Mouse (Mus musculus) intestine, embryonic 14.5 days (tissue): ENCODE measurements around the gene Nudt2. TPM values are rescaled to one million over a fixed set of nuclear protein-coding genes. Genes with fewer than 3 reads are reported as not detected.

Experiments used
- ATAC-seq: fragments of 200-750 bp; cut with Nextera tagmentation; replicated peaks from 2 replicates; pipeline ENCODE4 v1.8.0; 2017; ENCODE audit warnings: low read depth, moderate number of reproducible peaks, moderate TSS enrichment, moderate library complexity; ENCODE audit not compliant: low FRiP score, low TSS enrichment
- DNase-seq: peaks from one replicate; pipeline ENCODE4 v3.0.0-alpha.2; 2018; ENCODE audit warnings: low spot score
- H3K27ac ChIP-seq: fragments of 300-500 bp; sonication (generic); 2 replicates; pipeline ENCODE4 v1.5.1; 2014; ENCODE audit warnings: low read depth, mild to moderate bottlenecking, control low read depth
- H3K27me3 ChIP-seq: fragments of 300-500 bp; sonication (generic); replicated peaks from 2 replicates; pipeline ENCODE4 v1.6.1; 2014; ENCODE audit warnings: low read length, control low read depth; ENCODE audit not compliant: control insufficient read depth, insufficient read depth
- H3K36me3 ChIP-seq: fragments of 300-500 bp; sonication (generic); 2 replicates; pipeline ENCODE4 v1.6.1; 2014; ENCODE audit warnings: low read length, control low read depth; ENCODE audit not compliant: control insufficient read depth, insufficient read depth
- H3K4me1 ChIP-seq: fragments of 300-500 bp; sonication (generic); replicated peaks from 2 replicates; pipeline ENCODE4 v1.6.1; 2014; ENCODE audit warnings: low read length, control low read depth, mixed read lengths; ENCODE audit not compliant: control insufficient read depth, insufficient read depth
- H3K4me2 ChIP-seq: fragments of 300-500 bp; sonication (generic); 2 replicates; pipeline ENCODE4 v1.6.1; 2014; ENCODE audit warnings: low read length
- H3K4me3 ChIP-seq: fragments of 300-500 bp; sonication (generic); 2 replicates; pipeline ENCODE4 v1.5.1; 2014; ENCODE audit warnings: low read depth, low read length, control low read depth, mixed read lengths
- H3K9ac ChIP-seq: fragments of 300-500 bp; sonication (generic); 2 replicates; pipeline ENCODE4 v1.6.1; 2014; ENCODE audit warnings: mild to moderate bottlenecking, low read length
- H3K9me3 ChIP-seq: fragments of 300-500 bp; sonication (generic); 2 replicates; pipeline ENCODE4 v1.6.1; 2016; ENCODE audit warnings: low read length, control low read depth; ENCODE audit not compliant: control insufficient read depth
- WGBS: fragments of 180-500 bp; shearing (Covaris S2); extraction: QIAGEN DNeasy Blood & Tissue Kit; methylation state at CpG from one replicate; pipeline ENCODE4 v1.1.7; 2014; 5-methylcytosine and 5-hydroxymethylcytosine counted together
- polyA plus RNA-seq: library from polyadenylated mRNA; unstranded; fragments of >200 nt; fragmentation: Nextera tagmentation; extraction: Ambion mirVana; gene quantifications from 2 replicates; pipeline ENCODE4 v1.2.1, GENCODE M21; 2014

Nudt2 gene
- polyA plus RNA-seq, 1 experiment from 2014 or later: 58.7 TPM

- no peaks in the 10 kb centered on the region for H3K36me3 ChIP-seq
- DNase-seq (no peak), ATAC-seq (no peak)
- H3K9ac ChIP-seq: no peak overlapping the region
- H3K27me3 ChIP-seq: no peaks in the 10 kb centered on the region
- no peak overlapping the region for H3K4me3 ChIP-seq
- H3K4me1 ChIP-seq: peaks cover 11% of the 10 kb centered on the region
- no peak overlapping the region for H3K4me2 ChIP-seq
- H3K27ac ChIP-seq: peak overlapping the region; percentile 2; the same call in 1 of the 2 replicates
- 83% methylated on average over 8 of the region's 8 CpGs for WGBS
- H3K9me3 ChIP-seq: no peaks in the 10 kb centered on the region
These were observed 15.3 kb downstream of the Nudt2 start for GRCm38 (mm10) chr4:41480254-41480653.

GRCm38 (mm10) chr4:41481601-41482017 is 16.7 kb downstream of the Nudt2 start:
- peak; percentile 63 for DNase-seq
- Histone ChIP-seq H3K4me1 (peaks cover 11% of the 10 kb centered on the region), H3K27ac (no peak overlapping the region; the same call in 1 of the 2 replicates), H3K27me3 (no peaks in the 10 kb centered on the region), H3K4me3 (no peak overlapping the region), H3K4me2 (no peak overlapping the region), H3K9me3 (no peaks in the 10 kb centered on the region), H3K36me3 (no peaks in the 10 kb centered on the region), H3K9ac (no peak overlapping the region)
- 36% methylated on average over 6 of the region's 6 CpGs for whole genome bisulfite sequencing
- ATAC-seq: peak; percentile 58; the same call in 1 of the 2 replicates

- Histone ChIP-seq H3K27ac (no peak overlapping the region), H3K36me3 (no peaks in the 10 kb centered on the region)
- WGBS: 84% methylated on average over 7 of the region's 7 CpGs
These were observed 28.0 kb downstream of the Nudt2 start for GRCm38 (mm10) chr4:41492951-41493350.

DNA sequence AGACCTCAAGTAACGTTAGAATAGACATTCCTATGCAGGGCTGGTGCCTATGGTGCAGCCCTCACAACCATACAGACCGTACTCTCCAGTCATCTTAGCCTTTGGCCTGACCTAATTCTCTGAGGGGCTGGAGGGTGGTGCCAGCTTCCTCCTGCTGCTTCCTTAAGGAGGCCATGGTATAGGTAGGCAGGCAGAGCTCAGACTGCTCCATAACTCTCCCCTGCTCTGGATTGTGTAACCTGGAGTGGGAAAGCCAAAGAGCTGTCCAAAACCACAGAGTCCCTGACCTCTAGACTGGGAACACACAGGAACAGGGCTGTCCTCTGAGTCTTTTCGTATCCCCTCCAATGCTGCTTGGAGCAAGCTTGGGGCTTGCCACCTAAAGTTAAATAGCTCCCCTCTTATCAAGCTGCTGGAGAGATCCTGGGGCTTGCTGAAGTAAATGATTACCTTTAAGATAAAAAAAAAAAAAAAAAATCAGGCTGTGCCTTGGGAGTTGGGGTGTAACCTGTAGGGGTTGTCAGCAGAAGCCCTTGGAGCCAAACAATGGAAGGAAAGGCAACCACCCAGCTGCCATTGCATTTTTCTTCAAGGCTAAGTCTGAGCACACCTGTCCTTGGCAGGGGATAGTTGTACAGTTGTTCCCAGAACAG is 28.6 kb downstream of the Nudt2 start:
- Histone ChIP-seq H3K36me3 (no peaks in the 10 kb centered on the region), H3K4me1 (peaks cover 11% of the 10 kb centered on the region; the same call in 1 of the 2 replicates), H3K9ac (no peak overlapping the region), H3K4me2 (no peak overlapping the region), H3K27me3 (peaks cover 25% of the 10 kb centered on the region), H3K9me3 (no peaks in the 10 kb centered on the region), H3K4me3 (no peak overlapping the region), H3K27ac (no peak overlapping the region)
- 52% methylated on average over 3 of the region's 3 CpGs for WGBS
- DNase-seq: peak; percentile 54
- ATAC-seq: 0 out of 2 replicates have a peak, but pooled peaks have one; percentile 16

More at GRCm38 (mm10) chr4:41492951-41493350, 28.0 kb downstream of the Nudt2 start:
- no peak overlapping the region for H3K4me3 ChIP-seq
- peaks cover 7% of the 10 kb centered on the region; the same call in 1 of the 2 replicates for H3K4me1 ChIP-seq
- peaks cover 19% of the 10 kb centered on the region for H3K27me3 ChIP-seq
- H3K4me2 ChIP-seq: no peak overlapping the region
- ATAC-seq: no peak
- DNase-seq: no peak
- H3K9ac ChIP-seq: no peak overlapping the region
- H3K9me3 ChIP-seq: no peaks in the 10 kb centered on the region

DNA sequence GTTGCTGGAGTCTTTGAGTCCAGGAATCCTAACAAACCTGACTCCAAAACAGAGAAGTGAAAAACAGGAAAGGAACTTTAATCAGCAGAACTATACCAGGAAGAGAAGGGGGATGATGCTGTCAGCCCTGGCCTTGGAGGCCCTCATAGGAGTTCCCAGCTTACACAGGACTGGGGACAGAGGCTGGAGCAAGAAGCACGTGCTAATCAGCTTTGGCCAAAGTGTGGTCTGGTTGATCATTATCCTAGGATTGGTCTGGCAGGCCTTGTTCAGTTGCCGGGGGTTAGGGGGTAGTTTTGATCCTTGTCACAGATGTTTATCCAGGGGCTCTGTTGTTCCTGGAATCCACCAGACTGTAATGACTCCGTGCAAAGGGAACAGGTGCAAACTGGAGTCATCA is 29.4 kb downstream of the Nudt2 start:
- no peak overlapping the region for H3K4me3 ChIP-seq
- no peak overlapping the region for H3K9ac ChIP-seq
- H3K4me2 ChIP-seq: no peak overlapping the region
- H3K27ac ChIP-seq: no peak overlapping the region
- H3K4me1 ChIP-seq: peaks cover 11% of the 10 kb centered on the region; the same call in 1 of the 2 replicates
- H3K36me3 ChIP-seq: no peaks in the 10 kb centered on the region
- ATAC-seq (no peak), DNase-seq (no peak)
- WGBS: 32% methylated on average over 3 of the region's 3 CpGs
- peaks cover 33% of the 10 kb centered on the region for H3K27me3 ChIP-seq
- H3K9me3 ChIP-seq: no peaks in the 10 kb centered on the region

DNA sequence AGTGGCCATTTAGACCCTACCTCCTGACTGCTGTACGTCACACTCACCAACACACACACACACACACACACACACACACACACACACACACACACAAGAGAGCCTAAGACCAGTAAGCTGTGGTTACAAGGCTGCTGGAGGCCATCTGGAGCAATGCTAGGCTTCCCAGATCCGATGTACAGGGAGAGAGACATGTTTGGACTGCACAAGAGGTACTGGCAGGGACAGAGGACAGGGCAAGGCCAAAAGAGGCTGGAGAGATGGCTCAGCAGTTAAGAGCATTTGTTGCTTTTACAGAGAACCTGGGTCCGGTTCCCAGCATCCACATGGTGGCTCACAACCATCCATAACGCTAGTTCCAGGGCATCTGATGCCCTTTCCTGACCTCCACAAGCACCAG is 30.1 kb downstream of the Nudt2 start:
- Histone ChIP-seq H3K36me3 (no peaks in the 10 kb centered on the region), H3K4me3 (no peak overlapping the region), H3K4me1 (peaks cover 11% of the 10 kb centered on the region; the same call in 1 of the 2 replicates), H3K27me3 (peaks cover 40% of the 10 kb centered on the region), H3K4me2 (no peak overlapping the region), H3K9ac (no peak overlapping the region), H3K9me3 (no peaks in the 10 kb centered on the region), H3K27ac (no peak overlapping the region)
- 84% methylated on average over 4 of the region's 4 CpGs for WGBS
- ATAC-seq (no peak), DNase-seq (no peak)

GRCm38 (mm10) chr4:41495850-41496249 is 30.9 kb downstream of the Nudt2 start:
- 86% methylated on average over 11 of the region's 11 CpGs for WGBS
- no peak overlapping the region for H3K27ac ChIP-seq
- no peak overlapping the region for H3K9ac ChIP-seq
- no peak for ATAC-seq
- H3K9me3 ChIP-seq: no peaks in the 10 kb centered on the region
- DNase-seq: no peak
- no peak overlapping the region for H3K4me3 ChIP-seq
- H3K36me3 ChIP-seq: no peaks in the 10 kb centered on the region
- H3K4me1 ChIP-seq: peaks cover 11% of the 10 kb centered on the region; the same call in 1 of the 2 replicates
- no peak overlapping the region for H3K4me2 ChIP-seq
- H3K27me3 ChIP-seq: peaks cover 48% of the 10 kb centered on the region

- H3K9me3 ChIP-seq: no peaks in the 10 kb centered on the region
- WGBS: 63% methylated on average over 5 of the region's 5 CpGs
- H3K36me3 ChIP-seq: no peaks in the 10 kb centered on the region
- no peak overlapping the region for H3K9ac ChIP-seq
- no peak for DNase-seq
- peak overlapping the region; percentile 61; the same call in 1 of the 2 replicates for H3K4me2 ChIP-seq
- no peak overlapping the region for H3K27ac ChIP-seq
- peaks cover 59% of the 10 kb centered on the region for H3K27me3 ChIP-seq
- no peak overlapping the region for H3K4me3 ChIP-seq
- peaks cover 11% of the 10 kb centered on the region; the same call in 1 of the 2 replicates for H3K4me1 ChIP-seq
- no peak for ATAC-seq
These were observed 32.1 kb downstream of the Nudt2 start for GRCm38 (mm10) chr4:41497046-41497445.

GRCm38 (mm10) chr4:41497579-41497978 is 32.6 kb downstream of the Nudt2 start:
- DNase-seq (no peak), ATAC-seq (0 out of 2 replicates have a peak, but pooled peaks have one; percentile 16)
- 3% methylated on average over 34 of the region's 34 CpGs for WGBS

More at GRCm38 (mm10) chr4:41497579-41497978, 32.6 kb downstream of the Nudt2 start:
- Histone ChIP-seq H3K4me2 (peak overlapping the region; percentile 61), H3K27me3 (peaks cover 59% of the 10 kb centered on the region), H3K4me3 (peak overlapping the region; percentile 31), H3K9me3 (no peaks in the 10 kb centered on the region), H3K27ac (no peak overlapping the region), H3K4me1 (peaks cover 16% of the 10 kb centered on the region; the same call in 1 of the 2 replicates), H3K9ac (no peak overlapping the region), H3K36me3 (no peaks in the 10 kb centered on the region)
